Mouse (Mus musculus) kidney, adult 2 months (tissue): ENCODE measurements around the gene P3h3.

ENCODE experiments used
- CTCF ChIP-seq: fragments of 200-500 bp; conservative IDR thresholded peaks from 2 replicates; pipeline ENCODE4 v1.5.1; 2011; ENCODE audit warnings: low read depth, mild to moderate bottlenecking, control low read depth, low read length, moderate library complexity, mixed read lengths; ENCODE audit not compliant: insufficient read depth, insufficient read length
- POLR2A ChIP-seq: fragments of 200-500 bp; IDR thresholded peaks from one replicate; pipeline ENCODE4 v1.6.1; 2011; ENCODE audit warnings: low read depth, low read length, control low read depth

GRCm38 (mm10) chr6:124888555-124889125 lies 31.1 kb upstream of the P3h3 start:
- TF ChIP-seq CTCF (no peak), POLR2A (no peak)
